Mouse (Mus musculus) erythroblast, embryonic 14.5 days (primary cell): Measurements from ENCODE around the gene Nomo1. TPM values are rescaled to one million over a fixed set of nuclear protein-coding genes. Genes with fewer than 3 reads are reported as not detected.

ENCODE experiments used
- H3K27me3 ChIP-seq: 2 replicates; pipeline ENCODE4 v1.6.1; 2012; ENCODE audit warnings: inconsistent platforms; ENCODE audit not compliant: control insufficient read depth
- H3K36me3 ChIP-seq: 2 replicates; pipeline ENCODE4 v1.6.1; 2012; ENCODE audit warnings: mild to moderate bottlenecking, inconsistent platforms; ENCODE audit not compliant: control insufficient read depth
- H3K4me1 ChIP-seq: 2 replicates; pipeline ENCODE4 v1.6.1; 2012; ENCODE audit warnings: inconsistent platforms; ENCODE audit not compliant: control insufficient read depth
- H3K4me3 ChIP-seq: replicated peaks from 2 replicates; pipeline ENCODE3; 2012; ENCODE audit warnings: moderate library complexity, mild to moderate bottlenecking, inconsistent platforms
- H3K9me3 ChIP-seq: 2 replicates; pipeline ENCODE4 v1.6.1; 2012; ENCODE audit warnings: low read length, inconsistent platforms, mixed read lengths; ENCODE audit not compliant: control insufficient read depth
- GATA1 ChIP-seq: IDR thresholded peaks from 2 replicates; pipeline ENCODE4 v1.6.1; 2012; ENCODE audit warnings: low read length, inconsistent platforms, mixed read lengths
- TAL1 ChIP-seq: IDR thresholded peaks from 3 replicates; pipeline ENCODE4 v1.6.1; 2012; ENCODE audit warnings: low read length, inconsistent platforms, mixed read lengths
- polyA plus RNA-seq: library from polyadenylated mRNA; stranded (reverse); fragments of >175 nt; gene quantifications from 2 replicates; pipeline ENCODE4 v1.2.3, GENCODE M21; 2012

The Nomo1 gene
- polyA plus RNA-seq, 1 experiment, result 1.8 TPM

GRCm38 (mm10) chr7:46088241-46088640, 54.7 kb downstream of the Nomo1 start:
- Histone ChIP-seq H3K27me3 (peaks cover 5% of the 10 kb centered on the region), H3K9me3 (no peaks in the 10 kb centered on the region), H3K36me3 (peaks cover 14% of the 10 kb centered on the region), H3K4me3 (no peak overlapping the region), H3K4me1 (no peaks in the 10 kb centered on the region; the same call in 1 of the 2 replicates)
- TF ChIP-seq GATA1 (no peak), TAL1 (no peak)

- Histone ChIP-seq H3K4me3 (no peak overlapping the region), H3K27me3 (peaks cover 14% of the 10 kb centered on the region)
Observed at GRCm38 (mm10) chr7:46092803-46093202, 59.3 kb downstream of the Nomo1 start.

DNA sequence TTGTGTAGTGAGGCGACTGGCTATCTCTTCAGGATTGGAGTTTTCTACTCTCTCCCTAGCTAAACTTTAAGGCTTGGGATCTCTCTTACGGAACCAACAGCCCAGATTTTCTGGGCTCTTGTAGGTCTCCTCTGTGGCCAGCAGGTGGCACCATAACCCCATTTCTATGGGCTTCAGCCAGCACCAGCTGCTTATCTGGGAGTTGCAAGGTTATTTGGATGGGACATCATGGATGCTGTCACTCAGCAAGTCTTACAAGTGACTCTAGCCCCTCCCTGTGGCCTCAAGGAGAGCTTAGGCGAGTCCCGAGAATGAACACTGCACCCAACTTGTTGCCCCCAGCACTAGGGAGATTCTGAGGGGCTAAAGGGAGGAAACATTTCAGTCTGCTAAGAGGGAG, 62.6 kb downstream of the Nomo1 start:
- no peak overlapping the region for H3K4me3 ChIP-seq
- TF ChIP-seq TAL1 (no peak), GATA1 (no peak)
- H3K4me1 ChIP-seq, result peaks cover 5% of the 10 kb centered on the region
- H3K36me3 ChIP-seq, result no peaks in the 10 kb centered on the region
- H3K9me3 ChIP-seq, result no peaks in the 10 kb centered on the region
- peaks cover 29% of the 10 kb centered on the region for H3K27me3 ChIP-seq

More at GRCm38 (mm10) chr7:46092803-46093202, 59.3 kb downstream of the Nomo1 start:
- TF ChIP-seq TAL1 (no peak), GATA1 (no peak)
- H3K36me3 ChIP-seq, result no peaks in the 10 kb centered on the region
- H3K9me3 ChIP-seq, result no peaks in the 10 kb centered on the region
- H3K4me1 ChIP-seq, result peaks cover 2% of the 10 kb centered on the region; the same call in 1 of the 2 replicates

GRCm38 (mm10) chr7:46097319-46097783, 63.9 kb downstream of the Nomo1 start:
- H3K9me3 ChIP-seq, result no peaks in the 10 kb centered on the region
- no peak for TF ChIP-seq TAL1
- TF ChIP-seq GATA1, result no peak
- H3K4me1 ChIP-seq, result peaks cover 5% of the 10 kb centered on the region
- H3K36me3 ChIP-seq, result no peaks in the 10 kb centered on the region
- no peak overlapping the region for H3K4me3 ChIP-seq
- peaks cover 29% of the 10 kb centered on the region for H3K27me3 ChIP-seq

GRCm38 (mm10) chr7:46098221-46098918, 64.9 kb downstream of the Nomo1 start:
- H3K4me3 ChIP-seq, result no peak overlapping the region
- peaks cover 24% of the 10 kb centered on the region for H3K27me3 ChIP-seq
- H3K36me3 ChIP-seq, result no peaks in the 10 kb centered on the region

GRCm38 (mm10) chr7:46098919-46099286, 65.4 kb downstream of the Nomo1 start:
- H3K4me1 ChIP-seq, result peaks cover 5% of the 10 kb centered on the region
- H3K36me3 ChIP-seq, result no peaks in the 10 kb centered on the region
- H3K4me3 ChIP-seq, result no peak overlapping the region
- no peak for TF ChIP-seq TAL1
- no peak for TF ChIP-seq GATA1
- H3K27me3 ChIP-seq, result peaks cover 22% of the 10 kb centered on the region
- no peaks in the 10 kb centered on the region for H3K9me3 ChIP-seq

More at GRCm38 (mm10) chr7:46098221-46098918, 64.9 kb downstream of the Nomo1 start:
- Histone ChIP-seq H3K9me3 (no peaks in the 10 kb centered on the region), H3K4me1 (peaks cover 5% of the 10 kb centered on the region)
- TF ChIP-seq GATA1 (no peak), TAL1 (no peak)

DNA sequence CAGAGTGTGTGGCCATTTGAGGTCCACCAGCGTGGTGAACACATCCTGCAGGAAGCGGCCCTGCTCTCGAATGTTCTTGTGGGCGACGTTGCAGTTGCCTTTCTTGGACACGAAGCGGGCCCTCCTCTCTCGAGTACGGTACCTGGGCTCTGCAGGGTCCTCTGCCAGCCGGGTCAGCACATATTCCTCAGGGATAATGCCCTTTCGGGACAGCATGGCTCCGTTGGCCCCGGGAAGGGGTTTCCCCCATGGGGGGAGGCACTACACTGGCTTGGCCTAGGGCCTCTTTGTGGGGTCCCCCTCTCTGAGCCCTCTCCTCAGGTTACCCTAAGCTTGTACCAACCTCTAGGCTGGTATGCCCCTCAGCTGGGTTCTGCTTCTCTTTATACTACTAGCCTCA, 66.2 kb downstream of the Nomo1 start:
- Histone ChIP-seq H3K9me3 (no peaks in the 10 kb centered on the region), H3K36me3 (no peaks in the 10 kb centered on the region), H3K27me3 (peaks cover 22% of the 10 kb centered on the region), H3K4me1 (peaks cover 5% of the 10 kb centered on the region), H3K4me3 (no peak overlapping the region)
- TF ChIP-seq TAL1 (no peak), GATA1 (no peak)

- no peak for TF ChIP-seq GATA1
- no peak for TF ChIP-seq TAL1
Observed at GRCm38 (mm10) chr7:46100563-46100962, 67.1 kb downstream of the Nomo1 start, which contains the start of gene Kcnj11. TSS of gene Kcnj11 (minus strand) at chr7:46100764.

GRCm38 (mm10) chr7:46103075-46103591, 69.6 kb downstream of the Nomo1 start:
- Histone ChIP-seq H3K4me3 (no peak overlapping the region), H3K4me1 (peaks cover 3% of the 10 kb centered on the region), H3K36me3 (no peaks in the 10 kb centered on the region), H3K9me3 (no peaks in the 10 kb centered on the region), H3K27me3 (peaks cover 15% of the 10 kb centered on the region)
- no peak for TF ChIP-seq GATA1

More at GRCm38 (mm10) chr7:46100563-46100962, 67.1 kb downstream of the Nomo1 start, which contains the start of gene Kcnj11:
- Histone ChIP-seq H3K27me3 (peaks cover 18% of the 10 kb centered on the region), H3K36me3 (no peaks in the 10 kb centered on the region), H3K9me3 (no peaks in the 10 kb centered on the region), H3K4me1 (peaks cover 5% of the 10 kb centered on the region), H3K4me3 (peak within 1 kb of the TSS; percentile 29)
